Comparison of ENCODE assay signal across 10 mouse cellular contexts in genomic region chr9:39927975-39928836, GRCm38 (mm10). TPM values are rescaled to one million over a fixed set of nuclear protein-coding genes. Genes with fewer than 3 reads are reported as not detected.
"Had no signal": no experiment of that assay in that cellular context is flagged by ENCODE, and none has a peak within 500 bp of the region (broad histone marks: within the 10 kb centered on the region; RNA-seq: fewer than 3 reads in every experiment).

No protein-coding gene starts in this region.

RNA-seq across cellular contexts. Expression of gene Olfr974, which starts 9.1 kb away (rescaled TPM):
- polyA plus RNA-seq: kidney, embryonic 14.5 days; limb, embryonic 12.5 days; liver, embryonic 13.5 days; liver, postnatal 0 days; lung, embryonic 15.5 days; macrophage; myocyte; neural tube, embryonic 11.5 days; spleen, adult 2 months; stomach, embryonic 16.5 days had no signal

RNA-seq across cellular contexts. Expression of gene Olfr229, which starts 21.1 kb away (rescaled TPM):
- polyA plus RNA-seq: kidney, embryonic 14.5 days; limb, embryonic 12.5 days; liver, embryonic 13.5 days; liver, postnatal 0 days; lung, embryonic 15.5 days; macrophage; myocyte; neural tube, embryonic 11.5 days; spleen, adult 2 months; stomach, embryonic 16.5 days had no signal

RNA-seq across cellular contexts. Expression of gene Olfr975, which starts 23.6 kb away (rescaled TPM):
- polyA plus RNA-seq: kidney, embryonic 14.5 days; limb, embryonic 12.5 days; liver, embryonic 13.5 days; liver, postnatal 0 days; lung, embryonic 15.5 days; macrophage; myocyte; neural tube, embryonic 11.5 days; spleen, adult 2 months; stomach, embryonic 16.5 days had no signal

RNA-seq across cellular contexts. Expression of gene Olfr976, which starts 32.7 kb away (rescaled TPM):
- polyA plus RNA-seq: kidney, embryonic 14.5 days; limb, embryonic 12.5 days; liver, embryonic 13.5 days; liver, postnatal 0 days; lung, embryonic 15.5 days; macrophage; myocyte; neural tube, embryonic 11.5 days; spleen, adult 2 months; stomach, embryonic 16.5 days had no signal
